Mouse (Mus musculus): ENCODE measurements at regions not wholly inside any gene's neighbourhood (a gene's known extent, or its start where the extent isn't known, plus 50 kb on each side); places are given as distances from the start of the nearest gene placed in this dataset.

DNA sequence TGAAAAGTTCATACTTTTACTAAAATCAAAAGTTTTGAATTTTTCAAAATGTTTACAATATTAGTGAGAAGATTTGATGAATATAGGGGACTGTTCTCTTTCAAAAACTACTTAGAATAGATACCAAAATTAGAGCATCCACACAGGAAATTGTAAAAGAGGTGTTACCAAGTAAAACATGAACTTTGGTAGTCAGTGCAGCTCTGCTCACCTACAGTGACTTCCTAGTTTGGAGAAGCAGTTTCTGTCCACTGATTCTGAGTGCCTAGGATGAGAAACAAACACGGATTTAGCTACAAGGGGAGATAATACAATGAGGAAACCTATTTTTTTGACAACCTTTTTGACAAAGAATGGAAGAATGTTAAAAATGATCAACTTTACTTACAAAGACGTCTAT lies 457.9 kb upstream of the Mef2c start:
- no peak overlapping the region for H3K4me3 ChIP-seq
- H3K27ac ChIP-seq (replicated peaks): no peak overlapping the region
- WGBS: 80% methylated on average over 2 of the region's 2 CpGs
- H3K36me3 ChIP-seq: no peaks in the 10 kb centered on the region
- H3K4me1 ChIP-seq: no peaks in the 10 kb centered on the region
- no peak for DNase-seq (ENCODE audit: low spot score)
- H3K27me3 ChIP-seq (ENCODE audit: low read depth, poor library complexity, severe bottlenecking): no peaks in the 10 kb centered on the region
- no peaks in the 10 kb centered on the region for H3K9me3 ChIP-seq (replicated peaks)

DNA sequence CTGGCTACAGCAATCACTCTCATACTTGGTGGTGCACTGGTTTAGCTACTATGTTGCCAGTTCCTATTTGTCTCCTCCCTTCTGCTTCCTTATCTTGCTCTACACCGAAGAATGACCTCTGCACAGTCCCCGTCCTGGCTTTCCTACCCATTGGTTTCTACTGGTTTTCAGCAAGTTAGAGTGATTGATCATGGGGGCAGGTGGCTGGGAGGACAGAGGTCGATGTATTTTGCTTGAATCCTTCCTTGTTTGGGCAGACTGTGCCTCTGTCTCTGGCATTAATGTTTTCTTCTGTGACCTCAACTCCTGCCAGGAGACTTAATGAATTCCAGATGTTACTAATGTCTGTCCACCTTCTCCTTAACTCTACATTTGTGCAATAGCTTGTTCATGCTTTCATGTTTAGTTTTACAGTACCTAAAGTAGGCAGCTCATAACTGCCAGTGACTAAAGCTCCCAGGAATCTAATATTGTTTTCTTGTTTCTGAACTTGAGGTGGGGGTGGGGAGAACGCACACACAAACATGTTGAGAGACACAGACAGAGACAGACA lies 457.2 kb upstream of the Mef2c start:
- WGBS: 75% methylated on average over 4 of the region's 4 CpGs
- no peak for DNase-seq (ENCODE audit: low spot score)

DNA sequence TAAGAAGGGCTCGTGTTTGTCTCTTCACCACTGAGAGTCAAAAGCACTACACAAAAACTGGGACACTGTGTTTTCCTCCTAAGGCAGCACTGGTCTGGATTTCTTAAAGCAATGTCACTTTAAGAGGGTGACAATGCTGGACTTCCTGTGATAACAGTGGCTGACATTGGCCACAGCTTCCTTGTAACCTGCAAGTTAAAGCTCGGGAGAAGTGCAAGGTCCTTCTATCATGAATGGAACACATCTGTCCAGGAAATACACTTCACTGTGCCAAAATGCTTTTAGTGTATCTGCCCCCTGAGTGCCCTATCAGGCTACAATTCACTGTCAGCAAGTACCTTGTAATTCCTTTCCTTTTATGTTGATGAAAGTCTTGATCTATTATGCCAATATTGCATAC lies 448.0 kb upstream of the Mef2c start:
- Histone ChIP-seq H3K9me3 (replicated peaks) (no peaks in the 10 kb centered on the region), H3K36me3 (no peaks in the 10 kb centered on the region), H3K4me1 (no peaks in the 10 kb centered on the region), H3K27me3 (ENCODE audit: low read depth, poor library complexity, severe bottlenecking) (no peaks in the 10 kb centered on the region), H3K4me3 (no peak overlapping the region), H3K27ac (replicated peaks) (no peak overlapping the region)
- WGBS: 80% methylated on average over 2 of the region's 2 CpGs
- no peak for DNase-seq (ENCODE audit: low spot score)

More for the DNA sequence above, 457.2 kb upstream of the Mef2c start:
- H3K27ac ChIP-seq (replicated peaks): no peak overlapping the region
- H3K4me3 ChIP-seq: no peak overlapping the region
- no peaks in the 10 kb centered on the region for H3K36me3 ChIP-seq
- no peaks in the 10 kb centered on the region for H3K4me1 ChIP-seq
- H3K9me3 ChIP-seq (replicated peaks): no peaks in the 10 kb centered on the region
- no peaks in the 10 kb centered on the region for H3K27me3 ChIP-seq (ENCODE audit: low read depth, poor library complexity, severe bottlenecking)

DNA sequence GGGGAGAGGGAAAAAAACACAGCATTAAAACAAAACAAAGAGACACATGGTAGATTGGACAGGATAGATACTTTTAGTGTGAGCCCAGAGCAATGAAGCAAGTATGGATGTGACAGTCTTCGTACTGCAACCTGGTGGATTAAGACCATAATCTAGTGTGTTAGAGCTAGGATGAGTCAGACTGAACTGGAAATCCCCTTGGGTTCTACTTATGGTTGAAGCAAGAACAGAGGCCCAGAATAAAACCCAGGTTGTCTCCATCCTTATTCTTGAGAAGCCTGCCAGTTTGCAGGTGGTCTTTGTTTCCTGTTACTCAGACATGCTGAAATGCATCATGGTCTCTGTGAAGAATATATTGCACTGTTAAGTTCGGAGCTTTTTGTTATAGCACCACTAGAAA lies 447.4 kb upstream of the Mef2c start:
- no peaks in the 10 kb centered on the region for H3K27me3 ChIP-seq (ENCODE audit: low read depth, poor library complexity, severe bottlenecking)
- WGBS: 94% methylated on average over 2 of the region's 2 CpGs
- no peaks in the 10 kb centered on the region for H3K9me3 ChIP-seq (replicated peaks)
- no peak for DNase-seq (ENCODE audit: low spot score)
- no peaks in the 10 kb centered on the region for H3K4me1 ChIP-seq
- H3K27ac ChIP-seq (replicated peaks): no peak overlapping the region
- no peaks in the 10 kb centered on the region for H3K36me3 ChIP-seq
- H3K4me3 ChIP-seq: no peak overlapping the region

DNA sequence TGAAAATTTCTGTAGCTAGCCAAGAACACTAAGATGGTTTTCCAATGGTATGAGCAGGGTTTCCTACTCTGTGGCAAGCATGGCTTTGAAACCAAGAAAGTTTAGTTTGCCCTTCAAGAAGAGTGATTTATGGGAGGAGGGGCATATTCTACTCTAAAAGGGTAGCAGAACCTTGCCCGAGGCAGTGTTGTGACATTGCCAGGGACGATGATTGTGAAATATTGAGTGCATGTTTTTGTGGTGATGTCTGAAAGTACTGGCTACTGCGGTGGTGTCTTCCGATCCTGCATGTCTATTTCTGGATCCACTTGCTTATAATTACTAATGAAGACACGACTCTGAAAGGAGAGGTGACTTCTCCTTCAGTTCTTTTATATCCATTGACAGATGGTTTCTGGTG lies 439.1 kb upstream of the Mef2c start:
- H3K36me3 ChIP-seq: no peaks in the 10 kb centered on the region
- H3K4me3 ChIP-seq: no peak overlapping the region
- H3K9me3 ChIP-seq (replicated peaks): no peaks in the 10 kb centered on the region
- H3K4me1 ChIP-seq: no peaks in the 10 kb centered on the region
- WGBS: 90% methylated on average over 5 of the region's 5 CpGs
- no peaks in the 10 kb centered on the region for H3K27me3 ChIP-seq (ENCODE audit: low read depth, poor library complexity, severe bottlenecking)
- DNase-seq (ENCODE audit: low spot score): no peak
- no peak overlapping the region for H3K27ac ChIP-seq (replicated peaks)

DNA sequence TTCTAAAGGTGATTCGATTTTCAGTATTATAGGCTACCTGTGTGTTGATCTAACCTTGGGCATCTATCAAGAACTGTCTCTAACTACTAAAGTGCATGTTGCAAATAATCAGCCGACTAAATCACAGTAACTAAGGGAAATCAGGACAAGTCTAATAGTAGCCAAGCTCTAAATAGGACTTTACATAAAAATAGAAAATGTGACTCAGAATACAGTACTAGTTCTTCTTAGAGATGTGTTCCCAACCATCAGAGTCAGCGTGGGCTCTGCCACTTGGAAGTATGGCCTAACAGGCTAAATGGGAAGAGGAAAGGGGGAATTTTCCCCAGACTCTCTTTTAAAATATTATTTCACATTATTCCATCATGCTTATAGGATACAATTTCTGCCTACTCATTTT lies 438.6 kb upstream of the Mef2c start:
- no peaks in the 10 kb centered on the region for H3K4me1 ChIP-seq
- no peaks in the 10 kb centered on the region for H3K36me3 ChIP-seq
- H3K4me3 ChIP-seq: no peak overlapping the region
- H3K27me3 ChIP-seq (ENCODE audit: low read depth, poor library complexity, severe bottlenecking): no peaks in the 10 kb centered on the region
- DNase-seq (ENCODE audit: low spot score): no peak
- H3K27ac ChIP-seq (replicated peaks): no peak overlapping the region
- H3K9me3 ChIP-seq (replicated peaks): no peaks in the 10 kb centered on the region
- 91% methylated on average over 3 of the region's 3 CpGs for WGBS

DNA sequence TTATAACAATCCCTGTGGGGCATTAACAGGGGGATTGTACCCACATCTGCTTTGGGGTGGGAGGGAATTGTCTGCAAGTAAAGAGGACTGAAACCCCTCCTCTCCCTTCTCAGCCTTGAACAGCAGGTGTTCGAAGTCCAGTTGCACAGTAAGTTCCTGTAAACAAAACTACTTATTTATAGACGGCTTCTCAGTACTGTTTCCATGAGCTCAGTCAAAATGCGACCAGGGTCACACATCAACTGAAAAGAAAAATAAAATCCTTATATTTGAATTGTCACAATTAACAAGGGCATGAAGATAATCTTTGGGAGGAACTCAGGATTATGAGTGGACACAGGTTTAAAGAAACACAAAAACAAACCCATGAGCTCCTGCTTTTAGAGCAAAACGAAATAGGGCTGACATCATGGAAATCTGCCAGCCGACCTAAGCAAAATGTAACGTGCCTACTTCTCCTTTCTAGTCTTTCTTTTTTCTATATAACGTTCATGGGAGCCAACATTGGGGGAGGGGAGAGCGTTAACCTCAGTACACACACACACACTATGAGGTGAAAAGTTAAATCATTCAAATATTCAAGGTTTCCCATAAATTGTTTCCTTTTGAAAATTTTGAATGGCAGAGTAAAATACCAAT lies 437.6 kb upstream of the Mef2c start:
- DNase-seq (ENCODE audit: low spot score): no peak
- Histone ChIP-seq H3K27ac (replicated peaks) (no peak overlapping the region), H3K4me3 (no peak overlapping the region), H3K9me3 (replicated peaks) (no peaks in the 10 kb centered on the region), H3K4me1 (no peaks in the 10 kb centered on the region), H3K36me3 (no peaks in the 10 kb centered on the region), H3K27me3 (ENCODE audit: low read depth, poor library complexity, severe bottlenecking) (no peaks in the 10 kb centered on the region)
- WGBS: 82% methylated on average over 8 of the region's 8 CpGs

DNA sequence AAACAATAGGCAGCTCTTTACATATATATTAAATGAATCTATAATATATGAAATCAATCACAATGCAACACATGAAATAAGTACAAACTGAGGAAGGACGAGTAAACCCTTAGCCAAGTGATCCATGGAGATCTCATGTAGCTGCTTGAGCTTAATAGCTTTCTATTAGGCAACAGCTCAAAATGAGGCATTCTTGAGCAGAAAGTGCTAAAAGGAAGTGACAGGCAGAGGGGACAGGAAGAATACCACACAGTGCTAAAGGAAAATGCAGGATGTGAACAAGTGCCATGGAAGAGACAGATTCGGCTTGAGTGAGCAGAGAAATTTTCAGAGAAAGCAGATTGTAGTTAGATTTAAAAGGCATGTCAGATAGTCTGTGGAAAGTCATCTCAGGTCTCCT lies 436.3 kb upstream of the Mef2c start:
- Histone ChIP-seq H3K4me1 (no peaks in the 10 kb centered on the region), H3K9me3 (replicated peaks) (no peaks in the 10 kb centered on the region), H3K27me3 (ENCODE audit: low read depth, poor library complexity, severe bottlenecking) (no peaks in the 10 kb centered on the region), H3K4me3 (no peak overlapping the region), H3K27ac (replicated peaks) (no peak overlapping the region), H3K36me3 (no peaks in the 10 kb centered on the region)
- WGBS: 83% methylated on average over 2 of the region's 2 CpGs
- no peak for DNase-seq (ENCODE audit: low spot score)

DNA sequence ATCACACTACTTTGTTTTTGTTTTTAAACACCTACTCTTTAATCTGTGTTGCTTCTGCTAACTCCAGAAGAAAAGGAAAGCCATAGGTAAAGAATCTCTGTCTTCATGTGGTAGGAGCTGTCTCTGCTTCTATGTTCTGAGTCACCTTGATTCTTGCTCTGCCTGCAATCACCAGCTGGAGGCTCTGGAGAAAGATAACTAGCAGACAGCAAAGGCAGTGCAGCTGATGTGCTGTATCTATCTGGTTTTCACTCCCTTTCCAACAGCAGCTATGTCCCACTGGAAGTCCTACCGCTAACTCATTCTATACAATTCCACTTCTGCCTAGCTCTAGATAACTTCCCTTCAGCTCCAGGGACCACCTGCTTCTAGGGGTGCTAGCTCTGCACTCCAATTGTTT lies 435.2 kb upstream of the Mef2c start:
- H3K4me3 ChIP-seq: no peak overlapping the region
- H3K27me3 ChIP-seq (ENCODE audit: low read depth, poor library complexity, severe bottlenecking): no peaks in the 10 kb centered on the region
- no peaks in the 10 kb centered on the region for H3K4me1 ChIP-seq
- H3K9me3 ChIP-seq (replicated peaks): no peaks in the 10 kb centered on the region
- no peaks in the 10 kb centered on the region for H3K36me3 ChIP-seq
- no peak for DNase-seq (ENCODE audit: low spot score)
- 93% methylated on average over 1 of the region's 1 CpGs for WGBS
- no peak overlapping the region for H3K27ac ChIP-seq (replicated peaks)

DNA sequence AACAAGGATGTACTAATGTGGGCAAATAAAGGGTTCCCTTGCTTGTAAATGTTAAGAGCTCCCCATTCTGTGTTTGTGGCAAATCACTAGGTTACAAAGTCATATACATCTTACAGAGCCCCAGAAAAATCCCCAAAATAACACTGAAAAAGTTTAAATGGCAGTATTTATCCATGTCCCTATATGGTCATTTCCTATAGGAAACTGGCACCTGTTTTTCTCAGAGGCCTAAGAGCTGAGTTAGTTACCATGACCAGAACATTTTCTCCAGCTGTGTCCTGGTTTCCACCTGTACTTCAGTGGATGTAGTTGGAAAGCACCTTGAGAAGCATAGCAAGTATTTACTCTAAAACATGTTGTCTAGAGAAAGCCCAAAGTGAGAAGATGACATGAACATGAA lies 434.5 kb upstream of the Mef2c start:
- no peak for DNase-seq (ENCODE audit: low spot score)

DNA sequence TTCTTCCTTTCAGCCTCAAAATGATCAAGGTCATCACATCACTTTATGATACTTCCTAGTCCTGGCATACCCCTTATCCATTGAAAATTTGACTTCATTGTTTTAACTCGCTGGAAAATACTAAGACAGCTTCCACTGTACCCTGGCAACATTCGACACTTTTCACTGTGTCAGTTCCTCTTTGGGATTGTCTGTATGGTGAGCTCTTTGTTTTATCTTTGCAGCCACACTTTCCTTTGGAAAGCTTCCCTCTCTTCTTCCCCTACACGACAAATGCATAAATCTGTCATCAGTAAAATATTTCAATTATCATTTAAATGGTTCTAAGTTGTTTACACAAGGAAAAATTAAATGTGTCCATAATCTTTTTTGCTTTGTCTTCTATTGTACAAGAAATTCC lies 431.8 kb upstream of the Mef2c start:
- Histone ChIP-seq H3K4me1 (peaks cover 4% of the 10 kb centered on the region; the same call in 1 of the 2 replicates), H3K9me3 (replicated peaks) (no peaks in the 10 kb centered on the region), H3K27me3 (ENCODE audit: low read depth, poor library complexity, severe bottlenecking) (no peaks in the 10 kb centered on the region), H3K27ac (replicated peaks) (no peak overlapping the region), H3K4me3 (no peak overlapping the region), H3K36me3 (no peaks in the 10 kb centered on the region)
- no peak for DNase-seq (ENCODE audit: low spot score)
- WGBS: 83% methylated on average over 3 of the region's 3 CpGs

More for the DNA sequence above, 434.5 kb upstream of the Mef2c start:
- Histone ChIP-seq H3K36me3 (no peaks in the 10 kb centered on the region), H3K27ac (replicated peaks) (no peak overlapping the region), H3K9me3 (replicated peaks) (no peaks in the 10 kb centered on the region), H3K4me1 (peaks cover 4% of the 10 kb centered on the region; the same call in 1 of the 2 replicates), H3K4me3 (no peak overlapping the region), H3K27me3 (ENCODE audit: low read depth, poor library complexity, severe bottlenecking) (no peaks in the 10 kb centered on the region)

DNA sequence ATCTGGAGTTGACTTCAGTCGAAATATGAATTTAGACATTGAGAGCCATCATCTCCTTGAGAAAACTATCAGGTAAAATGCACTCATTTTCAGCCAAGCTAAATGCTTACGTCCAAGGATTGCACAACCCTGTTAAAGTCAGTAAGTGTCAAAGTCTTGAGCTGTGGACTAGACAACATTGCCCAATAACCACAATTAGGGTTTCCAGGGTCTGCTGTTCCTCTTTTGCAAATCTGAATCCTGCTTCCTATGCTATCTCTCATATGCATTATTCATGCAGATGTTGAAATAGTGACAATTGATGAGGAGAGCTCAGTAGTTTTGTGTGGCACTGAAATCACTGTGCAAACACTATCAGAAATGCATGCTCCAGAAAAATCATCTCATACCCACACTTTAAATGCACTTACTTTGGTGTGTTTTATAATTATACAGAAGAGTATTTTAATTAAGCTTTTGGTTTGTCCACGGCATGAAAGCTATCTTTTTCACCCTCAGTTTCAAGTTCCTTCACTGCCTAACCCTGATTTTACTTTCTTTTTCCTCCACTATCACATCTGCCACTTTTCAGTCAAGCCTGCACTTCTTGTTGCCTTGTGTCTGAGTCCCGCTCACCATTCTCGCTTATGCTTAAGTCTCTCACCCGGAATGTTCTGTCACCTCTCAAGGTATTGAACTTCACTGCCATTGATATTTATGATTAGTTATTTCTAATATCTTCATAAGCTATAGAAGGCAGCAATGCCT lies 429.4 kb upstream of the Mef2c start:
- H3K27me3 ChIP-seq (ENCODE audit: low read depth, poor library complexity, severe bottlenecking): no peaks in the 10 kb centered on the region
- no peak for DNase-seq (ENCODE audit: low spot score)
- H3K4me1 ChIP-seq: peaks cover 4% of the 10 kb centered on the region; the same call in 1 of the 2 replicates
- H3K4me3 ChIP-seq: no peak overlapping the region
- H3K27ac ChIP-seq (replicated peaks): no peak overlapping the region
- H3K9me3 ChIP-seq (replicated peaks): no peaks in the 10 kb centered on the region
- 90% methylated on average over 6 of the region's 6 CpGs for WGBS
- H3K36me3 ChIP-seq: no peaks in the 10 kb centered on the region

DNA sequence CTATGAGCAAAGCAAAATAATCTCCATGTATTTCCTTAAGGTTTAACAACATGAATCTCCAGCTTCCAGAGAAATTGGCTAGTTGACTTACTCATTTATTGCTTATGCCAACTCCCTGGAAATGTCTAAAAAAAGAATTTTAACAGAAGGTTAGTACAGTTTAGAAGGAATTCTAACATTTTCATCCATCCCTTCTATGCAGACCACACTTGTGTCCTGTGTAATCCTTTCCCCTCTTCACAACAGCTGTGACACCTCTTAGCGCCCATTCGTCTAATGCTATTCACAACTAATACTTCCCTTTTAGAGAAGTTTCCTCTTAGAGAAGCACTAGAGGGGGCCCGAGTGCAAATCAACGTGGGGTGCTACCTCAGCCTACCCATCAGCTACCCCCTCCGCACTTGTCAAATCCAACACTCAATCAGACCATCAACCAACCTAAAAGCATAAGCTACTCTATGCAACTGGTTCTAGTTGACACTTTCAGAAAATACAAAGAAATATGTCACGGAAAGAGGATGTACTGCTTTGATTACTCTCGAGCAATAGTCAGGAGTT lies 428.4 kb upstream of the Mef2c start:
- no peak for DNase-seq (ENCODE audit: low spot score)
- no peak overlapping the region for H3K4me3 ChIP-seq
- no peaks in the 10 kb centered on the region for H3K27me3 ChIP-seq (ENCODE audit: low read depth, poor library complexity, severe bottlenecking)
- no peaks in the 10 kb centered on the region for H3K36me3 ChIP-seq
- WGBS: 69% methylated on average over 7 of the region's 7 CpGs
- no peak overlapping the region for H3K27ac ChIP-seq (replicated peaks)
- no peaks in the 10 kb centered on the region for H3K9me3 ChIP-seq (replicated peaks)
- peaks cover 4% of the 10 kb centered on the region; the same call in 1 of the 2 replicates for H3K4me1 ChIP-seq
